Mouse (Mus musculus) embryo, embryonic 10.5 days (tissue): Measurements from ENCODE around the gene Gm6401.
"Not testable (repeated sequence)": the region's sequence is repeated elsewhere in the genome, so short reads cannot be mapped to it uniquely, and the experiment has no call there.

ENCODE experiments used
- DNase-seq: peaks from one replicate; pipeline ENCODE4 v3.0.0-alpha.2; 2015; ENCODE audit warnings: low spot score

Gene Gm6401

GRCm38 (mm10) chr14:41967827-41968226, at the start of gene Gm6401:
Gm6401 (minus strand) TSS chr14:41967927.
- DNase-seq: not testable (repeated sequence)

- DNase-seq: not testable (repeated sequence)
These were observed 15.5 kb upstream of the Gm6401 start, which contains the start of gene Gm3543 for GRCm38 (mm10) chr14:41983225-41983624. Gm3543 (minus strand) TSS chr14:41983325.

GRCm38 (mm10) chr14:41968596-41968995, 869 bp upstream of the Gm6401 start:
- DNase-seq: not testable (repeated sequence)

GRCm38 (mm10) chr14:41964095-41964494, 3.6 kb downstream of the Gm6401 start:
- not testable (repeated sequence) for DNase-seq

- not testable (repeated sequence) for DNase-seq
These were observed 24.0 kb downstream of the Gm6401 start, which contains the start of gene 1700024B05Rik for GRCm38 (mm10) chr14:41943695-41944094. 1700024B05Rik (plus strand) TSS chr14:41943995.

DNA sequence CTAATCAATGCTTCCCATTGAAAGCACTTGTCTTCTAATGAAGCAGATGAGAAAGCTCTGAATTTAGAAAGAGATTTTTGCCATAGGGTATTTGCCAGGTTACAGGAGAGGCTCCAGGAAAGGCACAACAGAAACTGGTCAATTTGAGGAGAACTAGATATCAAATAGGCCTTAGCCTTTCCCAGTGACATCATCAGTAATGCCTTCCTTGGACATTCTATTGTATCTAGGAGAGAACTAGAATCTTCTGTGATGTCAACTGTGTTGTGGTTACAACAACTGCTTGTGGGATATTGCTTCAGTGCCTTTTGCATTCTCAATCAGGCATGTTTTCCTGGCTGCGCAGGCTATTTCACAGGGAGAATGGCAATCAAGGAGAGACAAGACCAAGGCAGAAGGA, 43.1 kb downstream of the Gm6401 start, which contains the start of gene 1700049E17Rik1:
1700049E17Rik1 (plus strand) TSS at position 301 of the 400 bp plus-strand sequence.
- not testable (repeated sequence) for DNase-seq
